Mouse (Mus musculus): ENCODE results near the gene Kif15. TPM values are rescaled to one million over a fixed set of nuclear protein-coding genes. Genes with fewer than 3 reads are reported as not detected.

Gene Kif15
- 249 and 348 TPM in 2 replicates for total RNA-seq (2017)

GRCm38 (mm10) chr9:122950643-122951475 lies at the start of gene Kif15, which contains the start of gene 1110059G10Rik:
TSS of gene Kif15 (plus strand) at chr9:122951046.
TSS of gene 1110059G10Rik (minus strand) at chr9:122951000.
- ATAC-seq (replicated peaks; ENCODE audit: low read depth, poor library complexity, severe bottlenecking) = peak; percentile 90

GRCm38 (mm10) chr9:122901047-122901446 lies 49.8 kb upstream of the Kif15 start:
- ATAC-seq (replicated peaks; ENCODE audit: low read depth, poor library complexity, severe bottlenecking) = 0 out of 2 replicates have a peak, but pooled peaks have one; percentile 2

GRCm38 (mm10) chr9:122902717-122903535 lies 47.9 kb upstream of the Kif15 start:
- peak; percentile 88 for ATAC-seq (replicated peaks; ENCODE audit: low read depth, poor library complexity, severe bottlenecking)

GRCm38 (mm10) chr9:122922436-122922835 lies 28.4 kb upstream of the Kif15 start:
- ATAC-seq (replicated peaks; ENCODE audit: low read depth, poor library complexity, severe bottlenecking) = 0 out of 2 replicates have a peak, but pooled peaks have one; percentile 8

GRCm38 (mm10) chr9:122922936-122923381 lies 27.9 kb upstream of the Kif15 start, which contains the start of gene Zfp105:
TSS of gene Zfp105 (plus strand) at chr9:122923072.
- peak; percentile 25; the same call in 1 of the 2 replicates for ATAC-seq (replicated peaks; ENCODE audit: low read depth, poor library complexity, severe bottlenecking)

- ATAC-seq (replicated peaks; ENCODE audit: low read depth, poor library complexity, severe bottlenecking) = no peak
Observed at GRCm38 (mm10) chr9:122928915-122929314, 21.9 kb upstream of the Kif15 start.

- peak; percentile 84 for ATAC-seq (replicated peaks; ENCODE audit: low read depth, poor library complexity, severe bottlenecking)
Observed at GRCm38 (mm10) chr9:122998406-122999192, 47.8 kb downstream of the Kif15 start.

GRCm38 (mm10) chr9:122999193-122999586 lies 48.3 kb downstream of the Kif15 start:
- no peak for ATAC-seq (replicated peaks; ENCODE audit: low read depth, poor library complexity, severe bottlenecking)

- no peak for ATAC-seq (replicated peaks; ENCODE audit: low read depth, poor library complexity, severe bottlenecking)
Observed at GRCm38 (mm10) chr9:123004718-123005117, 53.9 kb downstream of the Kif15 start.

GRCm38 (mm10) chr9:123006071-123006470 lies 55.2 kb downstream of the Kif15 start:
- no peak for ATAC-seq (replicated peaks; ENCODE audit: low read depth, poor library complexity, severe bottlenecking)

- ATAC-seq (replicated peaks; ENCODE audit: low read depth, poor library complexity, severe bottlenecking) = peak; percentile 83
Observed at GRCm38 (mm10) chr9:123020995-123021631, 70.3 kb downstream of the Kif15 start, which contains the start of gene Tmem42. TSS of gene Tmem42 (plus strand) at chr9:123021326.

- ATAC-seq (replicated peaks; ENCODE audit: low read depth, poor library complexity, severe bottlenecking) = peak; percentile 34
Observed at GRCm38 (mm10) chr9:123021636-123022379, 71.0 kb downstream of the Kif15 start.

- no peak for ATAC-seq (replicated peaks; ENCODE audit: low read depth, poor library complexity, severe bottlenecking)
Observed at GRCm38 (mm10) chr9:123024201-123024600, 73.4 kb downstream of the Kif15 start.

- no peak for ATAC-seq (replicated peaks; ENCODE audit: low read depth, poor library complexity, severe bottlenecking)
Observed at GRCm38 (mm10) chr9:123031496-123032246, 80.8 kb downstream of the Kif15 start.

GRCm38 (mm10) chr9:123034426-123034825 lies 83.6 kb downstream of the Kif15 start, which contains the start of gene Tgm4:
TSS of gene Tgm4 (plus strand) at chr9:123034726.
- ATAC-seq (replicated peaks; ENCODE audit: low read depth, poor library complexity, severe bottlenecking) = no peak

- peak; percentile 86 for ATAC-seq (replicated peaks; ENCODE audit: low read depth, poor library complexity, severe bottlenecking)
Observed at GRCm38 (mm10) chr9:123047665-123048064, 96.8 kb downstream of the Kif15 start.

- ATAC-seq (replicated peaks; ENCODE audit: low read depth, poor library complexity, severe bottlenecking) = peak; percentile 100
Observed at GRCm38 (mm10) chr9:123058724-123059292, 108.0 kb downstream of the Kif15 start.

All from common myeloid progenitor, adult 5-6 weeks (primary cell).